Mouse (Mus musculus): ENCODE measurements at regions not wholly inside any gene's neighbourhood (a gene's known extent, or its start where the extent isn't known, plus 50 kb on each side); places are given as distances from the start of the nearest gene placed in this dataset.

GRCm38 (mm10) chr17:73053479-73054215 lies 54.1 kb upstream of the Lclat1 start:
- no peak for TF ChIP-seq POLR2A (IDR thresholded peaks at IDR 0.05; ENCODE audit: low read depth, low read length)
- no peak for TF ChIP-seq CTCF (conservative IDR thresholded peaks at IDR 0.05; ENCODE audit: insufficient read depth, insufficient read length, low read depth, low read length)
